Mouse (Mus musculus) thymus, adult 2 months (tissue): ENCODE measurements around the gene Pth1r. TPM values are rescaled to one million over a fixed set of nuclear protein-coding genes. Genes with fewer than 3 reads are reported as not detected.
A peak's percentile ranks its signal among the peaks of the same experiment; 100 is the strongest.

ENCODE experiments used
- DNase-seq: peaks from one replicate; pipeline ENCODE4 v3.0.0; 2021
- H3K27ac ChIP-seq: fragments of 200-500 bp; 2 replicates; pipeline ENCODE4 v1.5.1; 2012; ENCODE audit warnings: low read length, control low read depth; ENCODE audit not compliant: control insufficient read depth, insufficient read depth
- H3K27me3 ChIP-seq: fragments of 200-500 bp; 2 replicates; pipeline ENCODE4 v1.6.1; 2012; ENCODE audit warnings: mild to moderate bottlenecking, low read length, moderate library complexity, mixed read lengths; ENCODE audit not compliant: control insufficient read depth, insufficient read depth
- H3K36me3 ChIP-seq: fragments of 200-500 bp; 2 replicates; pipeline ENCODE4 v1.6.1; 2012; ENCODE audit warnings: mild to moderate bottlenecking, low read length, moderate library complexity; ENCODE audit not compliant: control insufficient read depth, insufficient read depth
- H3K4me1 ChIP-seq: fragments of 200-500 bp; replicated peaks from 2 replicates; pipeline ENCODE4 v1.6.1; 2012; ENCODE audit warnings: low read length; ENCODE audit not compliant: control insufficient read depth, insufficient read depth
- H3K4me3 ChIP-seq: fragments of 200-500 bp; 2 replicates; pipeline ENCODE4 v1.5.1; 2012; ENCODE audit warnings: mild to moderate bottlenecking, low read length, control low read depth, moderate library complexity; ENCODE audit not compliant: control insufficient read depth, insufficient read depth
- CTCF ChIP-seq: fragments of 200-500 bp; IDR thresholded peaks from 2 replicates; pipeline ENCODE4 v1.5.1; 2012; ENCODE audit warnings: mild to moderate bottlenecking, control low read depth, low read length, moderate library complexity, borderline replicate concordance; ENCODE audit not compliant: control insufficient read depth, poor library complexity, insufficient read depth; ENCODE audit errors: extremely low read depth
- POLR2A ChIP-seq: fragments of 200-500 bp; IDR thresholded peaks from 2 replicates; pipeline ENCODE4 v1.6.1; 2012; ENCODE audit warnings: mild to moderate bottlenecking, low read length, control low read depth, moderate library complexity; ENCODE audit not compliant: control insufficient read depth, poor library complexity, insufficient read depth; ENCODE audit errors: extremely low read depth
- WGBS: fragments of 180-500 bp; shearing (Covaris S2); methylation state at CpG from one replicate; pipeline ENCODE4 v1.1.7; 2018; 5-methylcytosine and 5-hydroxymethylcytosine counted together
- polyA plus RNA-seq: library from polyadenylated mRNA; depleted of rRNA; stranded (reverse); fragments of >200 nt; gene quantifications from 2 replicates; pipeline ENCODE4 v1.2.3, GENCODE M21; 2012

Gene Pth1r
- polyA plus RNA-seq, 1 experiment: 5.8 TPM

DNA sequence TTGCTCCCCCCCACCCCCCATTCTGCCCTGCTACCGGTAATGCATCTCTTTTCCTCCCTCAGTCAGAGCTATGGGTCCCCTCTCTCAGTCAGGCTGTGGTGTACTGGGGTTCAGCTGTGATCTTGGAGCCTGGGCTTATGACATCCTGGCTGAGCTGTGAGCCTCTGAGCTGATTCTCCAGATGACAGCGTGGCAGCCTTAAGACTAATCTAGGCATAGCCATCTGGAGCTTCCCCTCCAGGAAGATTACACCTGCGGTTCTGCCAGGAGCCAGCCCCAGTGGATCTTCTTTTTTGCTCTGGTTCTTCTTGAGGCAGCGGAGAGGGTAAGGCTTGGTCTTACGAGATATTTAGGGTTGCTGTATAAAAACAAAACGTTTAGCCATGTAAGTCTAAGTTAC is 34.9 kb downstream of the Pth1r start:
- no peak for DNase-seq
- H3K4me3 ChIP-seq: no peak overlapping the region
- no peak for TF ChIP-seq POLR2A
- no peak for TF ChIP-seq CTCF
- peaks cover 15% of the 10 kb centered on the region for H3K36me3 ChIP-seq
- peaks cover 4% of the 10 kb centered on the region for H3K4me1 ChIP-seq
- H3K27me3 ChIP-seq: no peaks in the 10 kb centered on the region
- H3K27ac ChIP-seq: no peak overlapping the region
- WGBS: 95% methylated on average over 6 of the region's 6 CpGs

GRCm38 (mm10) chr9:110711532-110711931 is 35.4 kb downstream of the Pth1r start:
- WGBS: 100% methylated on average over 1 of the region's 1 CpGs
- Histone ChIP-seq H3K4me3 (no peak overlapping the region), H3K27ac (no peak overlapping the region), H3K4me1 (peaks cover 4% of the 10 kb centered on the region), H3K36me3 (peaks cover 15% of the 10 kb centered on the region), H3K27me3 (no peaks in the 10 kb centered on the region)
- no peak for DNase-seq
- TF ChIP-seq POLR2A (no peak), CTCF (no peak)

DNA sequence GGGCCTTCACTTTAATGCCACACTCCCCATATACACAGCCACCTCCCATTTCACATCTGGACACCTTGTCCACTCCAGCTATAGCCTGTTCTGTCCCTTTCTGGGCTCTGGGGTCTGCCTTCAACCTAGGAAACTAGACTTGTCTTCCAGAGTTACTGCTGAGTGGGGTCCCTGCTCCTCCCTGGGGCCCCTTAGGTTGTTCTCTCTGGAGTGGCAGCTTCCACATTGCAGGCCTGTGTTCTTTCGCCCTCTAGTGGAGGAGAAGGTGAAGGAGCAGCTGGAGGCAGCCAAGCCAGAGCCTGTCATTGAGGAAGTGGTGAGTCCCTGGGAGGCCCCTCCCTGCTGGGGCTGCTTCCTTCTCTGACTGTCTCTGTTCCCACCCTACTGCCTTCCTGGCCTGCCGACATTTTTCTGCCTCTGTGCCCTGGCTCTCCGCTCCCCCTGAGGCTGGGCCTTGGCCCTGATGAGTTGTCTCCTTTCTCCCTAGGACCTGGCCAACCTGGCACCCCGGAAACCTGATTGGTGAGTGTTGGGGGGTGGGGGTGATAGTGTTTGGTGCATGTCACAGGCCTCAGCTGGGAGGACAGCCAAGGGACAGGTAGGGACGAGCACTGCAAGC is 37.2 kb downstream of the Pth1r start:
- 17% methylated on average over 5 of the region's 5 CpGs for WGBS
- TF ChIP-seq CTCF: peak; percentile 86; the same call in 1 of the 2 replicates
- no peak for TF ChIP-seq POLR2A
- Histone ChIP-seq H3K27me3 (no peaks in the 10 kb centered on the region), H3K36me3 (peaks cover 10% of the 10 kb centered on the region), H3K4me1 (peaks cover 4% of the 10 kb centered on the region), H3K4me3 (peak overlapping the region; percentile 43), H3K27ac (0 out of 2 replicates have a peak overlapping the region, but pooled peaks have one; percentile 10)
- peak; percentile 86 for DNase-seq

DNA sequence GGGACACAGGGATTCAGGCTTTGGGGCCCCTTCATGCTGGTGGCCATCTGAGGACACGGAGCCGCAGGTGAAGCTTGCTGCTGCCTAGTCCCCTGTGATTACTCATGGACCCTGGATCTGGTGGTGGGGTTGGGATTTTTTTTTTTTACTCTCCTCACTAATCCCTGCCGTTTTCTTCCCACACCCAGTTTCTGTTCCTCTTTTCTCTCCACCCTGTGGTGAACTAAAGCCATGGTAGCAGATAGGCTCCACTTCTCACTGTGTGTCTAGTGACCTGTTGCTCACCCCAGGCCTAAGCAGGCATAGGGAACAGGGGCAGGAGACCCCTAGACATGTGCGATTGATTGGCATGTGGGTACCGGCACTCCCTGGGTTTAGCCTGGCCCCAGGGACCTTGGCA is 40.2 kb downstream of the Pth1r start:
- no peak overlapping the region for H3K4me3 ChIP-seq
- no peak overlapping the region for H3K27ac ChIP-seq
- no peak for DNase-seq
- WGBS: 49% methylated on average over 5 of the region's 5 CpGs
- H3K27me3 ChIP-seq: no peaks in the 10 kb centered on the region
- H3K36me3 ChIP-seq: peaks cover 1% of the 10 kb centered on the region
- TF ChIP-seq CTCF: no peak
- no peak for TF ChIP-seq POLR2A
- peaks cover 4% of the 10 kb centered on the region for H3K4me1 ChIP-seq

DNA sequence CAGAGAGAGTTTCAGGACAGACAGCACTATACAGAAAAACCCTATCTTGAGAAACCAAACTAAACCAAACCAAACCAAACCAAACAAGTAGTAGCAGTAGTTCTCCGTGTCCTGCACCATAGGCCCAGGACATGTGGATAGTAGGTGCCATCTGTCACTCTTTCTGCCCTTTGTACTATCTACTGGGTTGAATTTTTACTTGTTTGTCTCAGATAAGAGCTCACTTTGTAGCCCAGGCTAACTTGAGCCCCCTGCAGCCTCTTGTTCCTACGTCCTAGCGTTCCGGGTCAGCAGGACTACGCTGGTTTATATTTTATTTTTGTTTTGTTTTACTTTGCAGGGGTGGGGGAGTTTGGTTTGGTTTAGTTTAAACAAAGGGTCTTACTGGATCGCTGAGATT is 43.0 kb downstream of the Pth1r start:
- Histone ChIP-seq H3K27ac (no peak overlapping the region), H3K4me3 (no peak overlapping the region), H3K27me3 (no peaks in the 10 kb centered on the region), H3K36me3 (no peaks in the 10 kb centered on the region; the same call in 1 of the 2 replicates), H3K4me1 (no peaks in the 10 kb centered on the region)
- no peak for TF ChIP-seq POLR2A
- no peak for TF ChIP-seq CTCF
- no peak for DNase-seq
- 98% methylated on average over 6 of the region's 6 CpGs for WGBS

GRCm38 (mm10) chr9:110702848-110703247 is 44.1 kb downstream of the Pth1r start:
- 93% methylated on average over 1 of the region's 1 CpGs for WGBS
- DNase-seq: no peak

More at GRCm38 (mm10) chr9:110702848-110703247, 44.1 kb downstream of the Pth1r start:
- Histone ChIP-seq H3K27ac (no peak overlapping the region), H3K4me3 (no peak overlapping the region), H3K27me3 (no peaks in the 10 kb centered on the region), H3K4me1 (no peaks in the 10 kb centered on the region), H3K36me3 (no peaks in the 10 kb centered on the region; the same call in 1 of the 2 replicates)
- no peak for TF ChIP-seq POLR2A
- no peak for TF ChIP-seq CTCF
